Mouse (Mus musculus) liver (tissue): Measurements from ENCODE around the gene Capns1.

Experiments
- DNase-seq: peaks from one replicate; pipeline ENCODE4 v3.0.0-alpha.2; 2020; ENCODE audit warnings: mixed read lengths

Capns1 gene

DNA sequence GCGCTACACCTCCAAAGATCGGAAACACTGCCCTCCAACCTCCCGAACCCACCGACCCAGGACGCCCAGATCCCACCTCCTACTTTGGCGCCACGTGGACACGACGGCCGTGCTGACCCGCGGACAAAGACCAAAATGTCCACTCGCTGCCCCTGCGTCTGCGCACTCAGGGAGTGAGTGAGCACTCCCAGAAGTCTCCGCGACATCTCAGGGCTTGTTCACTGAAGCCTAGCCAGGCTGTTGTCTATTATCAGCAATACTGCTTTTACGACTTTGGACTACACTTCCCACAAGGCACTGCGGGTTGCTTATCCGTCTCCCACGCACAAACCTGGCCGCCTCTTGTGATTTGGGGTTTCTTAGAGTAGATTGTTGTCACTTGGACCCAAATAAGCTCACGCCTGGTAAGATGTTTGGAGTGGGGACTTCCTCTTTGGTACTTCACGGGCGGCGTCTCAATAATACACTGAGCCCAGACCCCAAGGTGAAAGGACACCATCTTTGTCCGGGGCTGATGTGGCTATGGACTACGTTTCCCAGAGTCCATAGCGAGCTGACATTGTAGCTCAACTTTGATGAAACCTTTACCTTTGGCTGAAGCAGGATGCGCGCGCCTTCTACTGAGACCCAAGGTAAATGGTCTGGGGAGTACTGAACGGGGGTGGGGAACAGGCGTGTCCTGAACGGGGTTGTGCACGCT, 28.9 kb downstream of the Capns1 start, which contains the start of gene Zfp146:
Gene Zfp146 (minus strand): TSS at position 168 of the 700 bp plus-strand sequence.
- DNase-seq, result peak; percentile 91

DNA sequence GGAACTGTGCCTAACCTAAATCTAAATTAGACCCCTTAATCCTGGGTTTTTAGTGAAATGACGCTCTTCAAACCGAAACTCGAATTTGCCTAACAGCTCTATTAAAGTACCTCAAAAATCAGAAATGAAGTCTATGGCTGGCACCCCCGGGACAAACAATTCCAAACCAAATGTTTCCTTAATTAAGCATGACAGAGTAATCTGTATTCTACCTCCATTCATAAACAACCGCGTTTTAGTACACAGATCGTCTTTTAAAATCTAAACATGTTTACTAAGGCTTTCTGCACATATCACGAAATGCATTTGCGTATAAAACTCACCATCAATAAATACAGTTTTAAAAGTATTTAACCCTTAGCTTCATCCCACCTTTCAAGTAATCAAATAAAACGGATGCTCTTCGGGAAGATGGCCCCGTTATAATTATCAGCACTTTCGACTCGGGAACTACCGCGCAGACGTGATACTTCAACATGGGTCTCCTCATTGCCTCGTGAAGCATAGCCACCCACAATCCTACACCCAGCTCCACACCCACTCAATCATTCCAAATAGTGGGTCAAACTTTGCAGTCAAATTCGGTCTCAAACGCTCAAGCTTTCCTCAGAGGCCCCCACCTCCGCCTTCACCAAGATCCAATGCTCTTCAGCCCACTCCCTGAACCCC, 29.6 kb downstream of the Capns1 start:
- no peak for DNase-seq

DNA sequence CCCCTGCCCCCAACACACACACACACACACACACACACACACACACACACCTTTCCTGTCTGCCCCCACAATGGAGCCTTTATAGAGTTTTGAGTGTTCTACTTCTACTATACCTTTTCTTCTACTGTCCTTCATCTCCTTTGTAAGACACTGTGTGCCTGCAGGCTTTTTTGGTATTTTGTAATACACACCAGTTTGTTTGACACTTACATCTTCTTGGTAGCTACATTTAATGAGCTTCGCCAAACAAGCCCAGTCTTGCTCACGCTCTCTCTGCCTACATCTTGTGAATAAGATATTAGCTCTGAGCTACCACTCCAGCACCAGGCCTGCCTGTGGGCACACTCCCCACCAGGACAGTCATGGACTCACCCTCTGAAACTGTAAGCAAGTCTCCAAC, 33.9 kb downstream of the Capns1 start:
- DNase-seq, result no peak

DNA sequence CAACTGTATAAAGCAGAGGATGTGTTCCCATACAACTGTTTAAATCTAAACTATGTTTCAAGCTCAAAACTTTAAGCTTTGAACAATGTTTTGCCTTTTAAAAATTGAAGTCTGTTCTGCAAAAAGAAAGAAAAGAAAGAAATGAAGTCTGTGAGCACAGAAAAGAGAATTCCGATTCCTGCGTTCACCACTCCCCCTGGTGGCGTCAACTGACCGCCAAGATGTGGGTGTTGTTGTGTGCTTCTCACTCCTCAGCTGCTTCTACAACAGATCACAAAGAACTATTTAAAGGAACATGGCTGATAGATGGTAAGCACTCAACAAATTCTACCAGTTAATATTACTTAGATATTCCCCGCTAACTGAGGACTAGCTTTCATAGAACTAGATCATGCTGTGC, 35.5 kb downstream of the Capns1 start:
- no peak for DNase-seq

DNA sequence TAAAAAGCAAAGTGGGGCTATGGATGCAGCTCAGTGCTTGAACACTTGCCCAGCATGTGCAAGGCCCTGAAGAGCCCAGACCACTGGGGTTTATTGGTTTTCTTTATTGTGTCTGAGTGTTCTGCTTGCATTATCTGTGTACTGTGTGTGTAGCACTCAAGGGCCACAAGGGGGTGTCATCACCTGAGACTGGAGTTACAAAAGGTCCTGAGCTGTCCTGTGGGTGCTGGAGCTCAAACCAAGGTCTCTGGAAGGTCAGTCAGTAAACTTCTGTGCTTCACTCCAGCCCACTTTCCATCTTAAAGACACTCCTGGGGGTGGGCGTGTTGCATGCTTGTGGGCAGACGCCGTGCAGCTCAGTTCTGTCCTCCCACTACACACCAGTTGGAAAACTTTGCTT, 43.1 kb downstream of the Capns1 start:
- no peak for DNase-seq

- DNase-seq, result no peak
These were observed 44.6 kb downstream of the Capns1 start for GRCm38 (mm10) chr7:30154040-30154439.

DNA sequence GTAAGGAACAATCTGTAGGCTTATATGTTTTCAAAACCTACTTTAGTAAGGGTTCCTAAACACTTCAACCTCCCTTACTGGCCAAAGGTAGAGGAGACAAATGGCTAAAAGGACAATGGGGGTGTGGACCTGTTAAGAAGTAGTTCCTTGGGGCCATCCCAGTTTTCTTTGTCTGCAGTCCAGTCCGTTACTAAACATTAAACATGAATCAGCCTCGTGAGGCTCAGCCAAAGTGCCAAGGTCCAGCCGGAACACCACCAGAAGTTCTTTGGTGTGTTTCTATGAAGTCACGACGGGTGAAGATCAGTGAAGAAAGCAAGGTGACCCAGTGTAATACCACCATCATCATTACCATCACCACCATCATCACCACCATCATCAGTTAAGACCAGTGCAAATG, 51.6 kb downstream of the Capns1 start:
- DNase-seq, result no peak

DNA sequence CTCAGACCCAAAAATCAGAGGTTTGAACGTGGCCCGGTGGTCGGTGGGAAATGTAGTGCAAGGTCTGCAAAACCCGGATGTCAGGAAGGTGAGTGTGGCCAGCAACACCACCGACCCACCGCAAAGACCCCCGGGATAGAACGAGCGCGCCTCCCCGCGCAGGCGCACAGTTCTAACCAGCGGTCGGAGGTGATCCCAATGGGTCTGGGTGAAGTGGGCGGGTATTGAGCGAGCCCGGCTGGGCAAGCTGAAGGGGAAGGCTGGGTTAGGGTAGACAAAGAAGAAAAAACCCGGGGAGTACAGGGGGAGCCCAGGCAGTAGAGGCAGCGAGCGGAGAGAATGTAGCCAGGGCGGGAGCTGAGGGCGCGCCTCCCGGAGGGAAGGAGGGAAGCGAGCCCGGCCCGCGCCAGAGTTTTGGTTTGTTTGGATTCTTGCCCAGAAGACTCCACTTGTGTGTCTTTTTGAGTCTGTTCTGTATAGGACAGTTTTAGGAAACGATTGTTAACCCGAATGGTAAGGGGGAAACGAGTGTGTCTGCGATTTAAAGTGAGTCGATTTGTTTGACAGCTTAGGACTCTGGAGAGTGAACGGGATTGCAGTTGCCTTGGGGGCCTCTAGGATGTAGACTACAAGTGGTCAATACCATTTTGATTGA, 54.9 kb downstream of the Capns1 start:
- peak; percentile 70 for DNase-seq

- no peak for DNase-seq
These were observed 55.4 kb downstream of the Capns1 start for GRCm38 (mm10) chr7:30143170-30143554.
